Mouse (Mus musculus): ENCODE measurements around the gene Zswim5. TPM values are rescaled to one million over a fixed set of nuclear protein-coding genes. Genes with fewer than 3 reads are reported as not detected.
A peak's percentile ranks its signal among the peaks of the same experiment; 100 is the strongest.

The Zswim5 gene
- polyA plus RNA-seq, 1 experiment from 2014 or later, result 9.2 TPM

GRCm38 (mm10) chr4:116942695-116943094 is 65.5 kb downstream of the Zswim5 start:
- Histone ChIP-seq H3K9me3 (ENCODE audit: control insufficient read depth, low read length) (no peaks in the 10 kb centered on the region), H3K27ac (replicated peaks; ENCODE audit: low read depth, low read length) (no peak overlapping the region), H3K9ac (replicated peaks; ENCODE audit: low read length) (no peak overlapping the region), H3K36me3 (ENCODE audit: control insufficient read depth, insufficient read depth, low read length) (no peaks in the 10 kb centered on the region), H3K27me3 (ENCODE audit: control insufficient read depth, insufficient read depth, low read length) (no peaks in the 10 kb centered on the region), H3K4me1 (ENCODE audit: control insufficient read depth, insufficient read depth, low read length) (0 out of 2 replicates have a peak, but pooled peaks cover 4% of the 10 kb centered on the region), H3K4me2 (ENCODE audit: low read length) (no peak overlapping the region), H3K4me3 (replicated peaks; ENCODE audit: low read depth, low read length) (no peak overlapping the region)
- ATAC-seq (ENCODE audit: low FRiP score, low TSS enrichment) (no peak), DNase-seq (no peak)
- WGBS, result 60% methylated on average over 2 of the region's 2 CpGs

- H3K36me3 ChIP-seq (ENCODE audit: control insufficient read depth, insufficient read depth, low read length), result no peaks in the 10 kb centered on the region
- 0 out of 2 replicates have a peak overlapping the region, but pooled peaks have one; percentile 1 for H3K27ac ChIP-seq (replicated peaks; ENCODE audit: low read depth, low read length)
- no peak overlapping the region for H3K9ac ChIP-seq (replicated peaks; ENCODE audit: low read length)
- H3K27me3 ChIP-seq (ENCODE audit: control insufficient read depth, insufficient read depth, low read length), result no peaks in the 10 kb centered on the region
- no peaks in the 10 kb centered on the region for H3K9me3 ChIP-seq (ENCODE audit: control insufficient read depth, low read length)
- 21% methylated on average over 5 of the region's 5 CpGs for WGBS
- H3K4me2 ChIP-seq (ENCODE audit: low read length), result no peak overlapping the region
- no peak overlapping the region for H3K4me3 ChIP-seq (replicated peaks; ENCODE audit: low read depth, low read length)
- DNase-seq (peak; percentile 30), ATAC-seq (ENCODE audit: low FRiP score, low TSS enrichment) (no peak)
- H3K4me1 ChIP-seq (ENCODE audit: control insufficient read depth, insufficient read depth, low read length), result 0 out of 2 replicates have a peak, but pooled peaks cover 4% of the 10 kb centered on the region
Measured at GRCm38 (mm10) chr4:116944055-116944454, 66.9 kb downstream of the Zswim5 start.

- Histone ChIP-seq H3K4me2 (ENCODE audit: low read length) (no peak overlapping the region), H3K9me3 (ENCODE audit: control insufficient read depth, low read length) (no peaks in the 10 kb centered on the region), H3K4me1 (ENCODE audit: control insufficient read depth, insufficient read depth, low read length) (no peaks in the 10 kb centered on the region), H3K36me3 (ENCODE audit: control insufficient read depth, insufficient read depth, low read length) (no peaks in the 10 kb centered on the region), H3K27ac (replicated peaks; ENCODE audit: low read depth, low read length) (no peak overlapping the region), H3K4me3 (replicated peaks; ENCODE audit: low read depth, low read length) (no peak overlapping the region), H3K27me3 (ENCODE audit: control insufficient read depth, insufficient read depth, low read length) (no peaks in the 10 kb centered on the region), H3K9ac (replicated peaks; ENCODE audit: low read length) (no peak overlapping the region)
- WGBS, result 63% methylated on average over 1 of the region's 1 CpGs
- no peak for ATAC-seq (ENCODE audit: low FRiP score, low TSS enrichment)
- DNase-seq, result peak; percentile 51
Measured at GRCm38 (mm10) chr4:116951642-116952041, 74.5 kb downstream of the Zswim5 start.

- H3K4me3 ChIP-seq (replicated peaks; ENCODE audit: low read depth, low read length), result no peak overlapping the region
- WGBS, result 93% methylated on average over 7 of the region's 7 CpGs
- H3K9ac ChIP-seq (replicated peaks; ENCODE audit: low read length), result no peak overlapping the region
- no peaks in the 10 kb centered on the region for H3K27me3 ChIP-seq (ENCODE audit: control insufficient read depth, insufficient read depth, low read length)
- H3K9me3 ChIP-seq (ENCODE audit: control insufficient read depth, low read length), result no peaks in the 10 kb centered on the region
- no peak overlapping the region for H3K4me2 ChIP-seq (ENCODE audit: low read length)
- no peaks in the 10 kb centered on the region for H3K4me1 ChIP-seq (ENCODE audit: control insufficient read depth, insufficient read depth, low read length)
- no peak overlapping the region for H3K27ac ChIP-seq (replicated peaks; ENCODE audit: low read depth, low read length)
- ATAC-seq (ENCODE audit: low FRiP score, low TSS enrichment), result no peak
- no peaks in the 10 kb centered on the region; the same call in 1 of the 2 replicates for H3K36me3 ChIP-seq (ENCODE audit: control insufficient read depth, insufficient read depth, low read length)
- no peak for DNase-seq
Measured at GRCm38 (mm10) chr4:116954951-116955350, 77.8 kb downstream of the Zswim5 start.

- H3K4me1 ChIP-seq (ENCODE audit: control insufficient read depth, insufficient read depth, low read length), result no peaks in the 10 kb centered on the region
- WGBS, result 81% methylated on average over 2 of the region's 2 CpGs
- H3K9me3 ChIP-seq (ENCODE audit: control insufficient read depth, low read length), result no peaks in the 10 kb centered on the region
- no peak overlapping the region for H3K4me3 ChIP-seq (replicated peaks; ENCODE audit: low read depth, low read length)
- H3K27me3 ChIP-seq (ENCODE audit: control insufficient read depth, insufficient read depth, low read length), result no peaks in the 10 kb centered on the region
- no peak overlapping the region for H3K27ac ChIP-seq (replicated peaks; ENCODE audit: low read depth, low read length)
- H3K9ac ChIP-seq (replicated peaks; ENCODE audit: low read length), result no peak overlapping the region
- ATAC-seq (ENCODE audit: low FRiP score, low TSS enrichment) (no peak), DNase-seq (no peak)
- H3K36me3 ChIP-seq (ENCODE audit: control insufficient read depth, insufficient read depth, low read length), result peaks cover 70% of the 10 kb centered on the region
- no peak overlapping the region for H3K4me2 ChIP-seq (ENCODE audit: low read length)
Measured at GRCm38 (mm10) chr4:116976503-116976902, 99.3 kb downstream of the Zswim5 start.

GRCm38 (mm10) chr4:116985681-116986080 is 108.5 kb downstream of the Zswim5 start:
- H3K4me3 ChIP-seq (replicated peaks; ENCODE audit: low read depth, low read length), result no peak overlapping the region
- no peak overlapping the region for H3K4me2 ChIP-seq (ENCODE audit: low read length)
- no peak for DNase-seq
- H3K9me3 ChIP-seq (ENCODE audit: control insufficient read depth, low read length), result no peaks in the 10 kb centered on the region
- H3K27ac ChIP-seq (replicated peaks; ENCODE audit: low read depth, low read length), result no peak overlapping the region
- 92% methylated on average over 7 of the region's 7 CpGs for WGBS
- ATAC-seq (ENCODE audit: low FRiP score, low TSS enrichment), result no peak
- H3K9ac ChIP-seq (replicated peaks; ENCODE audit: low read length), result no peak overlapping the region
- H3K27me3 ChIP-seq (ENCODE audit: control insufficient read depth, insufficient read depth, low read length), result no peaks in the 10 kb centered on the region
- no peaks in the 10 kb centered on the region for H3K4me1 ChIP-seq (ENCODE audit: control insufficient read depth, insufficient read depth, low read length)
- H3K36me3 ChIP-seq (ENCODE audit: control insufficient read depth, insufficient read depth, low read length), result peaks cover 67% of the 10 kb centered on the region

GRCm38 (mm10) chr4:116986400-116987121 is 109.4 kb downstream of the Zswim5 start:
- no peaks in the 10 kb centered on the region for H3K9me3 ChIP-seq (ENCODE audit: control insufficient read depth, low read length)
- WGBS, result 65% methylated on average over 17 of the region's 17 CpGs
- no peak overlapping the region for H3K4me2 ChIP-seq (ENCODE audit: low read length)
- ATAC-seq (ENCODE audit: low FRiP score, low TSS enrichment) (peak; percentile 64; the same call in 1 of the 2 replicates), DNase-seq (peak; percentile 84)
- no peak overlapping the region for H3K9ac ChIP-seq (replicated peaks; ENCODE audit: low read length)
- no peak overlapping the region for H3K27ac ChIP-seq (replicated peaks; ENCODE audit: low read depth, low read length)
- peaks cover 59% of the 10 kb centered on the region for H3K36me3 ChIP-seq (ENCODE audit: control insufficient read depth, insufficient read depth, low read length)
- H3K4me1 ChIP-seq (ENCODE audit: control insufficient read depth, insufficient read depth, low read length), result no peaks in the 10 kb centered on the region
- H3K27me3 ChIP-seq (ENCODE audit: control insufficient read depth, insufficient read depth, low read length), result no peaks in the 10 kb centered on the region
- H3K4me3 ChIP-seq (replicated peaks; ENCODE audit: low read depth, low read length), result no peak overlapping the region

- 72% methylated on average over 5 of the region's 5 CpGs for WGBS
- DNase-seq, result no peak
- Histone ChIP-seq H3K27ac (replicated peaks; ENCODE audit: low read depth, low read length) (no peak overlapping the region), H3K4me3 (replicated peaks; ENCODE audit: low read depth, low read length) (no peak overlapping the region), H3K27me3 (ENCODE audit: control insufficient read depth, insufficient read depth, low read length) (no peaks in the 10 kb centered on the region), H3K4me2 (ENCODE audit: low read length) (no peak overlapping the region), H3K9ac (replicated peaks; ENCODE audit: low read length) (no peak overlapping the region), H3K36me3 (ENCODE audit: control insufficient read depth, insufficient read depth, low read length) (peaks cover 53% of the 10 kb centered on the region), H3K4me1 (ENCODE audit: control insufficient read depth, insufficient read depth, low read length) (no peaks in the 10 kb centered on the region), H3K9me3 (ENCODE audit: control insufficient read depth, low read length) (no peaks in the 10 kb centered on the region)
- ATAC-seq (ENCODE audit: low FRiP score, low TSS enrichment), result no peak
Measured at GRCm38 (mm10) chr4:116987122-116987456, 109.9 kb downstream of the Zswim5 start.

GRCm38 (mm10) chr4:116989731-116990130 is 112.6 kb downstream of the Zswim5 start:
- Histone ChIP-seq H3K9ac (replicated peaks; ENCODE audit: low read length) (no peak overlapping the region), H3K4me2 (ENCODE audit: low read length) (no peak overlapping the region), H3K27ac (replicated peaks; ENCODE audit: low read depth, low read length) (no peak overlapping the region), H3K4me1 (ENCODE audit: control insufficient read depth, insufficient read depth, low read length) (peaks cover 6% of the 10 kb centered on the region), H3K4me3 (replicated peaks; ENCODE audit: low read depth, low read length) (no peak overlapping the region), H3K36me3 (ENCODE audit: control insufficient read depth, insufficient read depth, low read length) (peaks cover 43% of the 10 kb centered on the region), H3K9me3 (ENCODE audit: control insufficient read depth, low read length) (no peaks in the 10 kb centered on the region), H3K27me3 (ENCODE audit: control insufficient read depth, insufficient read depth, low read length) (no peaks in the 10 kb centered on the region)
- ATAC-seq (ENCODE audit: low FRiP score, low TSS enrichment) (no peak), DNase-seq (no peak)
- 59% methylated on average over 6 of the region's 6 CpGs for WGBS

Measured in midbrain, embryonic 14.5 days (tissue).